Mouse (Mus musculus) liver, embryonic 14.5 days (tissue): ENCODE results near the gene Nckap5l. TPM values are rescaled to one million over a fixed set of nuclear protein-coding genes. Genes with fewer than 3 reads are reported as not detected.

Source experiments
- ATAC-seq: fragments of 200-750 bp; cut with Nextera tagmentation; 2 replicates; pipeline ENCODE4 v1.8.0; 2017; ENCODE audit warnings: moderate number of reproducible peaks, mild to moderate bottlenecking, moderate library complexity; ENCODE audit not compliant: insufficient read depth
- DNase-seq, 3 experiments: peaks; one replicate each; pipeline ENCODE4 v3.0.0-alpha.2; 2012 to 2013; ENCODE audit warnings: low read depth in 3 of 3, low spot score in 3 of 3
- H3K27ac ChIP-seq: fragments of 300-500 bp; sonication (generic); 2 replicates; pipeline ENCODE4 v1.5.1; 2014; ENCODE audit warnings: moderate library complexity, mild to moderate bottlenecking, control low read depth, inconsistent platforms
- H3K27me3 ChIP-seq: fragments of 300-500 bp; sonication (generic); 2 replicates; pipeline ENCODE4 v1.6.1; 2014; ENCODE audit warnings: mild to moderate bottlenecking, low read length, moderate library complexity; ENCODE audit not compliant: control insufficient read depth, insufficient read depth
- H3K36me3 ChIP-seq: fragments of 300-500 bp; sonication (generic); replicated peaks from 2 replicates; pipeline ENCODE4 v1.6.1; 2014; ENCODE audit warnings: low read depth; ENCODE audit not compliant: control insufficient read depth, insufficient read depth
- H3K4me1 ChIP-seq, 2 experiments: fragments of 200-500 bp in 1 of 2; fragments of 300-500 bp in 1 of 2; sonication (generic) in 1 of 2; replicated peaks; 2 replicates each; pipeline ENCODE4 v1.6.1; 2012 to 2014; ENCODE audit warnings: antibody characterized with exemption in 1 of 2, inconsistent platforms in 1 of 2, low read length in 1 of 2; ENCODE audit not compliant: control insufficient read depth in 2 of 2, insufficient read depth in 2 of 2
- H3K4me2 ChIP-seq: fragments of 300-500 bp; sonication (generic); 2 replicates; pipeline ENCODE4 v1.6.1; 2014; ENCODE audit warnings: low read depth, mild to moderate bottlenecking, control low read depth, moderate library complexity
- H3K4me3 ChIP-seq, 2 experiments: fragments of 200-500 bp in 1 of 2; fragments of 300-500 bp in 1 of 2; sonication (generic) in 1 of 2; 2 replicates each; pipeline ENCODE4 v1.5.1; 2012 to 2014; ENCODE audit warnings: low read depth in 2 of 2, low read length in 2 of 2, mild to moderate bottlenecking in 2 of 2, control low read depth in 1 of 2, inconsistent platforms in 1 of 2, moderate library complexity in 1 of 2; ENCODE audit not compliant: insufficient read depth in 1 of 2
- H3K9ac ChIP-seq: fragments of 300-500 bp; sonication (generic); replicated peaks from 2 replicates; pipeline ENCODE4 v1.6.1; 2014; ENCODE audit warnings: mild to moderate bottlenecking, control low read depth, moderate library complexity
- H3K9me3 ChIP-seq: fragments of 300-500 bp; sonication (generic); 2 replicates; pipeline ENCODE4 v1.6.1; 2016; ENCODE audit warnings: low read length, mixed read lengths; ENCODE audit not compliant: control insufficient read depth
- CTCF ChIP-seq: IDR thresholded peaks from 2 replicates; pipeline ENCODE4 v1.5.1; 2016; ENCODE audit warnings: antibody characterized with exemption, low read depth, control low read depth
- EP300 ChIP-seq: IDR thresholded peaks from 2 replicates; pipeline ENCODE4 v1.6.1; 2016; ENCODE audit warnings: antibody characterized with exemption, low read depth
- WGBS: fragments of 180-500 bp; shearing (Covaris S2); extraction: QIAGEN DNeasy Blood & Tissue Kit; methylation state at CpG from one replicate; pipeline ENCODE4 v1.1.7; 2014; ENCODE audit not compliant: insufficient replicate concordance; 5-methylcytosine and 5-hydroxymethylcytosine counted together
- polyA plus RNA-seq, 2 experiments: library from polyadenylated mRNA; depleted of rRNA in 1 of 2; stranded (reverse) in 1 of 2; unstranded in 1 of 2; fragments of >200 nt; fragmentation: Nextera tagmentation in 1 of 2; extraction: Ambion mirVana in 1 of 2; gene quantifications; 2 replicates each; pipeline versions ENCODE4 v1.2.1 to v1.2.3; 2012 to 2014

The Nckap5l gene
- polyA plus RNA-seq, 2 experiments, result 0.70 to 1.4 TPM

DNA sequence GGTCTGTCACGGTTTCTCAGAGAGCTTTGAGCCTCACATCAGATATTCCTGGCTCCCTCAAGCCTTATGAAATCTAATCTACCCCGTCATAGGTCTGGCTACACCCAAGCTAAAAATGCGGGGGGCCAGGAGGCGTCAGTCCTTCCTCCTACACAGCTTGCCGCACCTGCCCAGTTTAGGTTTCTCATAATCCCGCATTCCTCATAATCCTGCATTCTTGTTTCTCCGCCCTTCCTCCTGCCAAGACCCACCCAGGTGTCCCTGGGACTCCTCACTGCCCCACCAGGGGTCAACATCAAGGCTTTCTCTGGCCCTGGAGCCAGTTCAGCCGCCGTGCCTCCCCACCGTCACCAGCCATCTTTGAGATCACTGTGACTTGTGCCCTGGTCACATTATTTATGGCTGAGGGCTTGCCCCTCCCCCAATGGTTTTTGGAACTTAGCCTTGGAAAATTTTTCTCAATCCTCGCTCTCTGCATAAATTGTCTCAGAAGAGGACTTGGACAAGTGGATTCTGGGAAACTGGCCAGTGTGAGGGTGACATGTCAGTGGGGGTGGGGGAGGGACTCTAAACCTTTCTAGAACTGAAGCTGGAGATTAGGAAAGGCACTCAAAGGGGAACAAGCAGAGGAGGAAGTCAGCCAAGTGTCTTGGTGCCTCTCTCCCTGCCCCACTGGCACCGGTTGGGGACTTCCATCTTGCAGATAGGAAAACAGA is 40.1 kb upstream of the Nckap5l start:
- Histone ChIP-seq H3K27ac (no peak overlapping the region), H3K4me3 (no peak overlapping the region), H3K4me2 (no peak overlapping the region), H3K9ac (no peak overlapping the region), H3K4me1 (0 out of 4 replicates have a peak, but pooled peaks cover 0 to 5% of the 10 kb centered on the region in 2 experiments), H3K9me3 (no peaks in the 10 kb centered on the region), H3K36me3 (no peaks in the 10 kb centered on the region), H3K27me3 (no peaks in the 10 kb centered on the region)
- TF ChIP-seq CTCF, result no peak
- no peak for TF ChIP-seq EP300
- WGBS, result 33% methylated on average over 12 of the region's 12 CpGs
- DNase-seq (no peak), ATAC-seq (0 out of 2 replicates have a peak, but pooled peaks have one; percentile 18)

DNA sequence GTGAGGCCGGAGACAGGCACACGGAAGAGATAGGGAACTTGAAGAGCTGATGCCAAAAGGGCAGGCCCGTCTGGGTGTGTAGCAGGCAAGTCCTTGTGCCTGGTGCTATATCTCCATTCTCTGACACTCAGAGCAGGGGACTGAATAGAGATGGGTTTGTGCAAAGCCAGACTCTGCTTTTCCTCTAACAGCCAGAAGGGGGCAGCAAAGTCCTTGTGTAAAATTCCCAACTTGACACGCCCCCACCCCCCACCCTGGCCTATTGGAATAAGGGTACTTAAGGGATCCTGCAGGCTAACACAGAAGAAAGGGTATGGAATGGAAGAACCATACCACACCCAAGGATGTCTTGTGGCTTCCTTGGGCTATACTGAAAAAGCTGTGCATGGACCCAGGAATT is 39.5 kb upstream of the Nckap5l start:
- no peak overlapping the region for H3K4me2 ChIP-seq
- peak; percentile 76 for TF ChIP-seq CTCF
- no peak for TF ChIP-seq EP300
- no peak for DNase-seq
- no peaks in the 10 kb centered on the region for H3K9me3 ChIP-seq
- no peaks in the 10 kb centered on the region for H3K36me3 ChIP-seq
- H3K9ac ChIP-seq, result no peak overlapping the region
- no peak overlapping the region for H3K27ac ChIP-seq
- no peak for ATAC-seq
- no peak overlapping the region for H3K4me3 ChIP-seq
- 12% methylated on average over 4 of the region's 4 CpGs for WGBS
- H3K27me3 ChIP-seq, result no peaks in the 10 kb centered on the region
- H3K4me1 ChIP-seq, result 0 out of 4 replicates have a peak, but pooled peaks cover 0 to 5% of the 10 kb centered on the region in 2 experiments

DNA sequence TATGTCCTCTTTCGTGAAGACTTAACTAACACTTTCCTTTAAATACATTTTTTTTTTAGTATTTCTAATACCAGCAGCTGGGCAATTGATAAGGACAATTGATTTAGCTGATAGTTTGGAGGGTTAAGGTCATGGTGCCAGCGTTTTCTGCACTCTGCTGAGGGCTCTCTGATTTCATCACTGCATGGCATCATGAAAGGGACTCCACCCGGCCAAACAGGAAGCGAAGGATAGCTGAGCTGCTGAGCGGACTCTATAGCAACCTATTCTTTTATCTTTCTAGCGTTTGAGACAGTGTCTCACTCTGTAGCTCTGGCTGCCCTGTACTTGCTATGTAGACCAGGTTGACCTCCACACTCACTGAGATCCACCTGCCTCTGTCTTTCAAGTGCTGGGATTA is 27.2 kb upstream of the Nckap5l start:
- Histone ChIP-seq H3K4me3 (no peak overlapping the region), H3K9me3 (no peaks in the 10 kb centered on the region), H3K27me3 (no peaks in the 10 kb centered on the region), H3K4me1 (no peaks in the 10 kb centered on the region), H3K27ac (no peak overlapping the region), H3K9ac (no peak overlapping the region), H3K4me2 (no peak overlapping the region), H3K36me3 (no peaks in the 10 kb centered on the region)
- 24% methylated on average over 6 of the region's 6 CpGs for WGBS
- TF ChIP-seq CTCF (no peak), EP300 (no peak)
- DNase-seq (no peak), ATAC-seq (no peak)

DNA sequence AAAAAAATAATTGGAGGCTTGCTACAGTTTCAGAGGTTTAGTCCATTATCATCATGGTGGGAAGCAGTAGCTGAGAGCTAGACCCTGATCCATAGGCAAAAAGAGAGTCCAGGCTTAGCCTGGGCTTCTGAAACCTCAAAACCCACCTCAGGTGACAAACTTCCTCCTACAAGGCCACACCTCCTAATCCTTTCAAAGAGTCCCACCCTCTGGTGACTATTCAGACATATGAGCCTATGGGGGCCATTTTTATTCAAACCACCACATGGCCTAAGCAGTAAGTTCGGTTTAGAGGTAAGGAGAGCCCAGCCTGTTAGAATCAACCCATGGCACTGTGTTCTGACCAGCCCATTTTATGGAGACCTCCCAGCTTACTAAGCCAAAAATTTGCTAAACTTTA is 18.3 kb upstream of the Nckap5l start:
- H3K4me3 ChIP-seq, result no peak overlapping the region
- 53% methylated on average over 1 of the region's 1 CpGs for WGBS
- H3K36me3 ChIP-seq, result no peaks in the 10 kb centered on the region
- no peak overlapping the region for H3K4me2 ChIP-seq
- H3K4me1 ChIP-seq, result peaks cover 0 to 13% of the 10 kb centered on the region in 2 experiments; a peak in 2 of 4 replicates
- no peaks in the 10 kb centered on the region for H3K9me3 ChIP-seq
- H3K9ac ChIP-seq, result no peak overlapping the region
- no peak for TF ChIP-seq CTCF
- no peak for TF ChIP-seq EP300
- no peak overlapping the region for H3K27ac ChIP-seq
- no peaks in the 10 kb centered on the region for H3K27me3 ChIP-seq
- ATAC-seq, result no peak
- DNase-seq, result no peak

DNA sequence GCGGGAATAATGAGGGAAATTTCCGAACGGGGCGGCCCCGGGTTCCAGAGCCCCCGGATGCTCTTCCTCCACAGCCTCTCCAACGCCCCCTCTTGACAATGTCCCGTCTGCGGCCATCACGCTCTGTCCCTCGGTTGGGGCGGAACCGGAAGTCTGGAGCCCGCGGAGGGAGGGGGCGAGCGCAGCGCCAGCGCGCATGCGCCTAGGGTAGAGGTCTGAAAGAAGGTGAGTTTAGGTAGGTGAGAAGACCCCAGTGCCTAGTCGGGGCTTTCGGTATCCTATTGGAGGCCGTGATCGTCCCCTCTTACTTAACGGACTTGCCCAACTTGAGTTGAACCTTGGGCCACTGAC is 17.0 kb upstream of the Nckap5l start, which contains the start of gene Bcdin3d:
TSS of gene Bcdin3d (minus strand) at position 155 of the 351 bp plus-strand sequence.
- Histone ChIP-seq H3K9me3 (no peaks in the 10 kb centered on the region), H3K4me2 (peak within 1 kb of the TSS; percentile 85), H3K4me1 (peaks cover 0 to 13% of the 10 kb centered on the region in 2 experiments; a peak in 2 of 4 replicates), H3K4me3 (peak within 1 kb of the TSS; percentile 78 to 81), H3K9ac (peak within 1 kb of the TSS; percentile 76), H3K27me3 (no peaks in the 10 kb centered on the region), H3K27ac (peak within 1 kb of the TSS; percentile 35), H3K36me3 (no peaks in the 10 kb centered on the region)
- DNase-seq, result peak; percentile 51 to 60 (median 57)
- under 1% methylated on average over 26 of the region's 26 CpGs for WGBS
- TF ChIP-seq CTCF, result peak; percentile 55
- no peak for TF ChIP-seq EP300
- ATAC-seq, result peak; percentile 83
